Mouse (Mus musculus): ENCODE results near the gene Zfp354a.

- no peak for TF ChIP-seq CTCF (IDR thresholded peaks at IDR 0.05; ENCODE audit: extremely low read depth, insufficient read depth, low read length)
- no peak for TF ChIP-seq POLR2A (IDR thresholded peaks at IDR 0.05; ENCODE audit: extremely low read depth, insufficient read depth, low read length)
These were observed 25.5 kb downstream of the Zfp354a start for GRCm38 (mm10) chr11:51084527-51084926.

All from cortical plate, adult 2 months (tissue).